Mouse (Mus musculus) kidney, postnatal 0 days (tissue): ENCODE measurements around the gene AU040320. TPM values are rescaled to one million over a fixed set of nuclear protein-coding genes. Genes with fewer than 3 reads are reported as not detected.

ENCODE experiments used
- ATAC-seq: fragments of 200-750 bp; cut with Nextera tagmentation; replicated peaks from 2 replicates; pipeline ENCODE4 v1.8.0; 2017; ENCODE audit warnings: low read depth, moderate number of reproducible peaks, moderate TSS enrichment, moderate library complexity; ENCODE audit not compliant: low FRiP score
- DNase-seq: peaks from one replicate; pipeline ENCODE4 v3.0.0-alpha.2; 2016; ENCODE audit warnings: low spot score
- H3K27ac ChIP-seq: fragments of 300-500 bp; sonication (generic); 2 replicates; pipeline ENCODE4 v1.5.1; 2014; ENCODE audit warnings: mild to moderate bottlenecking
- H3K27me3 ChIP-seq: fragments of 300-500 bp; sonication (generic); 2 replicates; pipeline ENCODE4 v1.6.1; 2014; ENCODE audit warnings: low read length, mixed read lengths; ENCODE audit not compliant: insufficient read depth
- H3K36me3 ChIP-seq: fragments of 300-500 bp; sonication (generic); 2 replicates; pipeline ENCODE4 v1.6.1; 2014; ENCODE audit warnings: low read length, mixed read lengths; ENCODE audit not compliant: insufficient read depth
- H3K4me1 ChIP-seq: fragments of 300-500 bp; sonication (generic); replicated peaks from 2 replicates; pipeline ENCODE4 v1.6.1; 2014; ENCODE audit warnings: antibody characterized with exemption, low read length, mixed read lengths; ENCODE audit not compliant: insufficient read depth
- H3K4me2 ChIP-seq: fragments of 300-500 bp; sonication (generic); 2 replicates; pipeline ENCODE4 v1.6.1; 2014; ENCODE audit warnings: mild to moderate bottlenecking, low read length, moderate library complexity, mixed read lengths
- H3K4me3 ChIP-seq: fragments of 300-500 bp; sonication (generic); replicated peaks from 2 replicates; pipeline ENCODE4 v1.5.1; 2014; ENCODE audit warnings: low read depth, low read length
- H3K9ac ChIP-seq: fragments of 300-500 bp; sonication (generic); 2 replicates; pipeline ENCODE4 v1.6.1; 2014; ENCODE audit warnings: low read depth, low read length
- H3K9me3 ChIP-seq: fragments of 300-500 bp; sonication (generic); replicated peaks from 2 replicates; pipeline ENCODE4 v1.6.1; 2016; ENCODE audit warnings: low read length, inconsistent platforms, mixed read lengths
- CTCF ChIP-seq: IDR thresholded peaks from 2 replicates; pipeline ENCODE4 v1.5.1; 2016; ENCODE audit warnings: antibody characterized with exemption, low read depth, mild to moderate bottlenecking, moderate library complexity
- WGBS: fragments of 180-500 bp; shearing (Covaris S2); extraction: QIAGEN DNeasy Blood & Tissue Kit; methylation state at CpG from one replicate; pipeline ENCODE4 v1.1.7; 2014; 5-methylcytosine and 5-hydroxymethylcytosine counted together
- polyA plus RNA-seq: library from polyadenylated mRNA; unstranded; fragments of >200 nt; fragmentation: Nextera tagmentation; extraction: Ambion mirVana; gene quantifications from 2 replicates; pipeline ENCODE4 v1.2.1, GENCODE M21; 2015

The AU040320 gene
- polyA plus RNA-seq, 1 experiment from 2014 or later: 22.6 TPM

GRCm38 (mm10) chr4:126742976-126743375 is 10.4 kb upstream of the AU040320 start:
- Histone ChIP-seq H3K9me3 (no peaks in the 10 kb centered on the region), H3K4me1 (no peaks in the 10 kb centered on the region), H3K9ac (no peak overlapping the region), H3K36me3 (peaks cover 25% of the 10 kb centered on the region), H3K4me2 (no peak overlapping the region), H3K4me3 (no peak overlapping the region), H3K27me3 (no peaks in the 10 kb centered on the region), H3K27ac (no peak overlapping the region)
- DNase-seq (no peak), ATAC-seq (no peak)
- TF ChIP-seq CTCF: no peak
- 57% methylated on average over 2 of the region's 2 CpGs for WGBS

GRCm38 (mm10) chr4:126743713-126744112 is 9.6 kb upstream of the AU040320 start:
- 28% methylated on average over 11 of the region's 11 CpGs for WGBS

GRCm38 (mm10) chr4:126744831-126745230 is 8.5 kb upstream of the AU040320 start:
- no peaks in the 10 kb centered on the region for H3K9me3 ChIP-seq
- no peaks in the 10 kb centered on the region for H3K4me1 ChIP-seq
- no peak for TF ChIP-seq CTCF
- no peaks in the 10 kb centered on the region for H3K27me3 ChIP-seq
- ATAC-seq: no peak
- no peak overlapping the region for H3K9ac ChIP-seq
- H3K27ac ChIP-seq: no peak overlapping the region
- no peak overlapping the region for H3K4me2 ChIP-seq
- H3K4me3 ChIP-seq: no peak overlapping the region
- peaks cover 42% of the 10 kb centered on the region for H3K36me3 ChIP-seq
- 92% methylated on average over 14 of the region's 14 CpGs for WGBS
- DNase-seq: no peak

More at GRCm38 (mm10) chr4:126743713-126744112, 9.6 kb upstream of the AU040320 start:
- DNase-seq (no peak), ATAC-seq (no peak)
- TF ChIP-seq CTCF: no peak
- Histone ChIP-seq H3K9me3 (no peaks in the 10 kb centered on the region), H3K9ac (no peak overlapping the region), H3K4me1 (no peaks in the 10 kb centered on the region), H3K27ac (no peak overlapping the region), H3K36me3 (peaks cover 32% of the 10 kb centered on the region), H3K4me2 (no peak overlapping the region), H3K4me3 (no peak overlapping the region), H3K27me3 (no peaks in the 10 kb centered on the region)

- H3K4me3 ChIP-seq: no peak overlapping the region
- DNase-seq (peak; percentile 66), ATAC-seq (no peak)
- peak; percentile 72 for TF ChIP-seq CTCF
- H3K9ac ChIP-seq: no peak overlapping the region
- no peaks in the 10 kb centered on the region for H3K9me3 ChIP-seq
- no peaks in the 10 kb centered on the region for H3K4me1 ChIP-seq
- no peaks in the 10 kb centered on the region for H3K27me3 ChIP-seq
- peaks cover 43% of the 10 kb centered on the region for H3K36me3 ChIP-seq
- 43% methylated on average over 13 of the region's 13 CpGs for WGBS
- H3K4me2 ChIP-seq: no peak overlapping the region
- no peak overlapping the region for H3K27ac ChIP-seq
These were observed 7.7 kb upstream of the AU040320 start for GRCm38 (mm10) chr4:126745506-126746193.

- Histone ChIP-seq H3K27me3 (no peaks in the 10 kb centered on the region), H3K9ac (no peak overlapping the region), H3K4me2 (no peak overlapping the region), H3K9me3 (no peaks in the 10 kb centered on the region), H3K36me3 (peaks cover 43% of the 10 kb centered on the region), H3K27ac (no peak overlapping the region), H3K4me1 (no peaks in the 10 kb centered on the region), H3K4me3 (no peak overlapping the region)
- ATAC-seq (no peak), DNase-seq (no peak)
- no peak for TF ChIP-seq CTCF
- 83% methylated on average over 10 of the region's 10 CpGs for WGBS
These were observed 7.0 kb upstream of the AU040320 start for GRCm38 (mm10) chr4:126746194-126746840.

- no peak for TF ChIP-seq CTCF
- no peak overlapping the region for H3K4me2 ChIP-seq
- H3K36me3 ChIP-seq: peaks cover 43% of the 10 kb centered on the region
- H3K27ac ChIP-seq: no peak overlapping the region
- no peak for ATAC-seq
- no peaks in the 10 kb centered on the region for H3K27me3 ChIP-seq
- peaks cover 13% of the 10 kb centered on the region for H3K4me1 ChIP-seq
- H3K4me3 ChIP-seq: no peak overlapping the region
- no peaks in the 10 kb centered on the region for H3K9me3 ChIP-seq
- 95% methylated on average over 8 of the region's 8 CpGs for WGBS
- H3K9ac ChIP-seq: no peak overlapping the region
- no peak for DNase-seq
These were observed 5.0 kb upstream of the AU040320 start for GRCm38 (mm10) chr4:126748381-126748780.
